12 mouse cellular contexts compared by ENCODE assay signal in genomic region chr4:149734246-149734645, GRCm38 (mm10). TPM values are rescaled to one million over a fixed set of nuclear protein-coding genes. Genes with fewer than 3 reads are reported as not detected.
DNase-seq lines count a peak whose midpoint lies in the region; ATAC-seq and TF ChIP-seq lines count a peak whose summit lies in the region.
"Had no signal": no experiment of that assay in that cellular context is flagged by ENCODE, and none has a peak within 500 bp of the region (broad histone marks: within the 10 kb centered on the region; RNA-seq: fewer than 3 reads in every experiment).

No protein-coding gene starts in this region.

- 81% methylated on average over 6 of the region's 6 CpGs for WGBS in heart, embryonic 13.5 days
- WGBS in heart, embryonic 11.5 days (ENCODE audit: insufficient replicate concordance), result 79% methylated on average over 6 of the region's 6 CpGs
- 94% methylated on average over 6 of the region's 6 CpGs for WGBS in forebrain, embryonic 11.5 days
- WGBS in limb, embryonic 12.5 days, result 77% methylated on average over 6 of the region's 6 CpGs

- no peak overlapping the region for H3K4me3 ChIP-seq in heart, embryonic 13.5 days
- H3K4me3 ChIP-seq in heart, embryonic 11.5 days (ENCODE audit: low read depth, low read length), result no peak overlapping the region
- peak overlapping the region; percentile 37; the same call in 1 of the 2 replicates for H3K4me3 ChIP-seq in E14TG2a.4 (replicated peaks; ENCODE audit: low read length)
- H3K4me3 ChIP-seq in forebrain, embryonic 11.5 days (ENCODE audit: low read depth, low read length), result no peak overlapping the region
- H3K4me3 ChIP-seq in limb, embryonic 12.5 days (replicated peaks), result no peak overlapping the region

- H3K36me3 ChIP-seq in heart, embryonic 13.5 days, result peaks cover 25% of the 10 kb centered on the region
- H3K36me3 ChIP-seq in heart, embryonic 11.5 days (ENCODE audit: control insufficient read depth, insufficient read depth, low read length), result peaks cover 6% of the 10 kb centered on the region
- peaks cover 59% of the 10 kb centered on the region for H3K36me3 ChIP-seq in E14TG2a.4 (ENCODE audit: insufficient read depth, low read length)
- H3K36me3 ChIP-seq in forebrain, embryonic 11.5 days (ENCODE audit: control insufficient read depth, insufficient read depth, low read length), result peaks cover 3% of the 10 kb centered on the region; the same call in 1 of the 2 replicates
- peaks cover 30% of the 10 kb centered on the region for H3K36me3 ChIP-seq in limb, embryonic 12.5 days

- TF ChIP-seq CTCF in E14TG2a.4 (conservative IDR thresholded peaks at IDR 0.05; ENCODE audit: low read length), result no peak

- H3K27ac ChIP-seq in heart, embryonic 13.5 days (replicated peaks), result peak overlapping the region; percentile 33; the same call in 1 of the 2 replicates
- no peak overlapping the region for H3K27ac ChIP-seq in heart, embryonic 11.5 days (ENCODE audit: low read depth, low read length)
- H3K27ac ChIP-seq in forebrain, embryonic 11.5 days (ENCODE audit: low read depth, low read length), result peak overlapping the region; percentile 37; the same call in 1 of the 2 replicates
- peak overlapping the region; percentile 41; the same call in 1 of the 2 replicates for H3K27ac ChIP-seq in limb, embryonic 12.5 days

- no peak overlapping the region for H3K9ac ChIP-seq in heart, embryonic 13.5 days
- H3K9ac ChIP-seq in heart, embryonic 11.5 days (ENCODE audit: low read depth, low read length), result no peak overlapping the region
- no peak overlapping the region; the same call in 1 of the 2 replicates for H3K9ac ChIP-seq in forebrain, embryonic 11.5 days (ENCODE audit: low read length)
- H3K9ac ChIP-seq in limb, embryonic 12.5 days (replicated peaks), result peak overlapping the region; percentile 37; the same call in 1 of the 2 replicates

- H3K4me1 ChIP-seq in heart, embryonic 13.5 days, result peaks cover 68% of the 10 kb centered on the region
- H3K4me1 ChIP-seq in heart, embryonic 11.5 days (ENCODE audit: control insufficient read depth, insufficient read depth, low read length), result peaks cover 54% of the 10 kb centered on the region
- peaks cover 88% of the 10 kb centered on the region for H3K4me1 ChIP-seq in E14TG2a.4 (replicated peaks; ENCODE audit: low read depth, low read length)
- peaks cover 28% of the 10 kb centered on the region for H3K4me1 ChIP-seq in forebrain, embryonic 11.5 days (replicated peaks; ENCODE audit: control insufficient read depth, insufficient read depth, low read length)
- peaks cover 50% of the 10 kb centered on the region for H3K4me1 ChIP-seq in limb, embryonic 12.5 days (replicated peaks)

- H3K27me3 ChIP-seq in heart, embryonic 13.5 days (replicated peaks), result no peaks in the 10 kb centered on the region
- H3K27me3 ChIP-seq in heart, embryonic 11.5 days (ENCODE audit: control insufficient read depth, insufficient read depth, low read length), result no peaks in the 10 kb centered on the region
- no peaks in the 10 kb centered on the region for H3K27me3 ChIP-seq in E14TG2a.4 (ENCODE audit: insufficient read depth, low read length)
- H3K27me3 ChIP-seq in forebrain, embryonic 11.5 days (ENCODE audit: control insufficient read depth, insufficient read depth, low read length), result no peaks in the 10 kb centered on the region
- no peaks in the 10 kb centered on the region for H3K27me3 ChIP-seq in limb, embryonic 12.5 days

- no peaks in the 10 kb centered on the region for H3K9me3 ChIP-seq in heart, embryonic 13.5 days
- no peaks in the 10 kb centered on the region for H3K9me3 ChIP-seq in heart, embryonic 11.5 days (replicated peaks; ENCODE audit: control insufficient read depth, low read length)
- no peaks in the 10 kb centered on the region for H3K9me3 ChIP-seq in E14TG2a.4 (ENCODE audit: low read length)
- H3K9me3 ChIP-seq in forebrain, embryonic 11.5 days (ENCODE audit: control insufficient read depth, low read length), result no peaks in the 10 kb centered on the region
- H3K9me3 ChIP-seq in limb, embryonic 12.5 days, result no peaks in the 10 kb centered on the region

- no peak for DNase-seq in forebrain, embryonic 11.5 days (ENCODE audit: low spot score)
- DNase-seq in lung, postnatal 36 days, result no peak
- no peak for DNase-seq in thymus, postnatal 10 days (ENCODE audit: low spot score in 2 of 2)
- DNase-seq in Muller cell, postnatal 12 days (ENCODE audit: inconsistent ontology term), result no peak
- DNase-seq: gastrocnemius, postnatal 14 days; kidney, adult 8-10 months; lung, embryonic 14.5 days had no signal

- no peak for ATAC-seq in heart, embryonic 13.5 days (ENCODE audit: extremely low read depth, insufficient number of reproducible peaks, low FRiP score, low TSS enrichment)
- ATAC-seq in heart, embryonic 11.5 days (replicated peaks; ENCODE audit: insufficient number of reproducible peaks, low FRiP score, low TSS enrichment), result no peak
- no peak for ATAC-seq in forebrain, embryonic 11.5 days (replicated peaks; ENCODE audit: low FRiP score)
- ATAC-seq in limb, embryonic 12.5 days (ENCODE audit: insufficient number of reproducible peaks, insufficient read depth, low FRiP score, low TSS enrichment, low read depth), result no peak
- ATAC-seq: CD4-positive, CD25-positive, alpha-beta regulatory T cell, adult 4 months had no signal

- H3K4me2 ChIP-seq in heart, embryonic 13.5 days, result no peak overlapping the region
- no peak overlapping the region for H3K4me2 ChIP-seq in heart, embryonic 11.5 days
- H3K4me2 ChIP-seq in forebrain, embryonic 11.5 days (ENCODE audit: low read depth, low read length, severe bottlenecking), result no peak overlapping the region
- peak overlapping the region; percentile 8; the same call in 1 of the 2 replicates for H3K4me2 ChIP-seq in limb, embryonic 12.5 days
- H3K4me2 ChIP-seq: lung, embryonic 14.5 days had no signal

RNA-seq across cellular contexts. Expression of gene Tmem201, which starts 3.6 kb away (rescaled TPM):
- 41.4 and 42.1 TPM in 2 replicates for polyA plus RNA-seq in heart, embryonic 13.5 days (2015; fragmentation: Nextera tagmentation; extraction: Ambion mirVana)
- 25.5 and 32.5 TPM in 2 replicates for polyA plus RNA-seq in heart, embryonic 11.5 days (2014; fragmentation: Nextera tagmentation; extraction: Ambion mirVana)
- polyA plus RNA-seq in forebrain, embryonic 11.5 days (2014; fragmentation: Nextera tagmentation; extraction: Ambion mirVana), result 25.1 and 26.3 TPM in 2 replicates
- 37.9 and 38.4 TPM in 2 replicates for polyA plus RNA-seq in limb, embryonic 12.5 days (2016; fragmentation: Nextera tagmentation; extraction: Ambion mirVana)

RNA-seq across cellular contexts. Expression of gene Pik3cd, which starts 31.9 kb away (rescaled TPM):
- polyA plus RNA-seq in heart, embryonic 13.5 days (2015; fragmentation: Nextera tagmentation; extraction: Ambion mirVana), result 3.0 and 3.1 TPM in 2 replicates
- polyA plus RNA-seq in heart, embryonic 11.5 days (2014; fragmentation: Nextera tagmentation; extraction: Ambion mirVana), result 2.3 and 3.2 TPM in 2 replicates
- polyA plus RNA-seq in forebrain, embryonic 11.5 days (2014; fragmentation: Nextera tagmentation; extraction: Ambion mirVana), result 6.3 and 7.0 TPM in 2 replicates
- polyA plus RNA-seq in limb, embryonic 12.5 days (2016; fragmentation: Nextera tagmentation; extraction: Ambion mirVana), result 3.8 TPM in 2 replicates

RNA-seq across cellular contexts. Expression of gene Slc25a33, which starts 39.8 kb away (rescaled TPM):
- 5.9 and 7.4 TPM in 2 replicates for polyA plus RNA-seq in heart, embryonic 13.5 days (2015; fragmentation: Nextera tagmentation; extraction: Ambion mirVana)
- polyA plus RNA-seq in heart, embryonic 11.5 days (2014; fragmentation: Nextera tagmentation; extraction: Ambion mirVana), result 7.4 and 9.4 TPM in 2 replicates
- 12.0 and 12.2 TPM in 2 replicates for polyA plus RNA-seq in forebrain, embryonic 11.5 days (2014; fragmentation: Nextera tagmentation; extraction: Ambion mirVana)
- 27.6 and 33.5 TPM in 2 replicates for polyA plus RNA-seq in limb, embryonic 12.5 days (2016; fragmentation: Nextera tagmentation; extraction: Ambion mirVana)
